Mouse (Mus musculus): ENCODE measurements around the gene C2cd5. TPM values are rescaled to one million over a fixed set of nuclear protein-coding genes. Genes with fewer than 3 reads are reported as not detected.

C2cd5 gene
- total and polyA plus RNA-seq, 3 experiments, result 19.1 to 22.3 (median 19.7) TPM

DNA sequence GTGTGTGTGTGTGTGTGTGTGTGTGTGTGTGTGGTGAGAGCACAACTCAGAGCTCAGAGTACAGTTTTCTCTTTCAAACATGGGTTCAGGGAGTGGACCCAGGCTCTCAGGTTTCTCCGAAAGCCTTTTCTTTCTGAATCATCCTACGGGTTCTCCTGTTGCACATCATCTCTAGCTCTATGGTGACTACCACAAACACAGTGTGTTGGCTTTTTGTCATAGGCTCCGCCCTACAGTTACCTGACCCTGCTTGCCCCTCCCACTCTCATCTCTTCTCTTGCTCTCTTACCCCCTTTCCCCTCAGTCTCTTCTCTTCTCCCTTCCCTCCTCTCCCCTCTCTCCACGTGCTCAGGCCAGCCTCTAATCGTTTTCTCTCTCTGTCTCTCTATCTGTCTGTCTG, 15.6 kb upstream of the C2cd5 start:
- dilution Hi-C loops (cut with MboI; ENCODE audit: extremely low pct_ligation_motif_present, extremely low pct_unique_long_range_greater_than_20kb, low sequenced_read_pairs) (no loop called here), in situ Hi-C loops (cut with MboI; ENCODE audit: low pct_ligation_motif_present, low pct_unique_long_range_greater_than_20kb, low sequenced_read_pairs) (loop anchor here (5.0 kb wide), 1 partner anchor 52 kb away; the partner anchor contains the start of gene Etnk1)
- no peak overlapping the region for H3K9ac ChIP-seq (ENCODE audit: insufficient read depth, low read depth)
- TF ChIP-seq TBP (conservative IDR thresholded peaks at IDR 0.05; ENCODE audit: low read depth, low read length) (no peak), ZMIZ1 (IDR thresholded peaks at IDR 0.05; ENCODE audit: low read depth, low read length) (no peak), CHD1 (IDR thresholded peaks at IDR 0.05; ENCODE audit: low read depth, low read length) (no peak), UBTF (IDR thresholded peaks at IDR 0.05; ENCODE audit: low read depth, low read length) (no peak), ELF1 (IDR thresholded peaks at IDR 0.05; ENCODE audit: low read depth, low read length) (no peak), PAX5 (IDR thresholded peaks at IDR 0.05; ENCODE audit: low read length) (no peak), JUND (conservative IDR thresholded peaks at IDR 0.05; ENCODE audit: low read depth, low read length) (no peak), MEF2A (IDR thresholded peaks at IDR 0.05; ENCODE audit: borderline replicate concordance, low read depth, low read length) (no peak), CTCF (conservative IDR thresholded peaks at IDR 0.05 in 1 of 2, IDR thresholded peaks at IDR 0.05 in 1 of 2; ENCODE audit: low read depth in 2 of 2, low read length in 2 of 2) (no peak), IRF4 (IDR thresholded peaks at IDR 0.05; ENCODE audit: low read depth, low read length) (no peak), BHLHE40 (IDR thresholded peaks at IDR 0.05; ENCODE audit: low read depth, low read length) (no peak)
- no peaks in the 10 kb centered on the region for H3K79me2 ChIP-seq (replicated peaks; ENCODE audit: control insufficient read depth, extremely low read depth, insufficient read depth, poor library complexity, severe bottlenecking)
- H3K36me3 ChIP-seq (replicated peaks in 1 of 2; ENCODE audit: control insufficient read depth in 1 of 2, insufficient read depth in 1 of 2, low read length in 1 of 2), result no peaks in the 10 kb centered on the region
- H3K4me3 ChIP-seq (replicated peaks in 1 of 3; ENCODE audit: low read depth in 2 of 3, low read length in 2 of 3, poor library complexity in 1 of 3), result no peak overlapping the region
- H3K9me3 ChIP-seq (replicated peaks; ENCODE audit: low read length), result no peaks in the 10 kb centered on the region
- DNase-seq (ENCODE audit: extremely low read depth), result no peak
- H3K4me2 ChIP-seq (ENCODE audit: insufficient read depth, low read depth, poor library complexity, severe bottlenecking), result no peak overlapping the region
- peaks cover 6 to 9% of the 10 kb centered on the region in 2 experiments for H3K4me1 ChIP-seq (ENCODE audit: control insufficient read depth in 1 of 2, insufficient read depth in 2 of 2)
- no peak overlapping the region for H3K27ac ChIP-seq (ENCODE audit: insufficient read depth, low read depth)
- no peaks in the 10 kb centered on the region for H3K27me3 ChIP-seq (replicated peaks)

DNA sequence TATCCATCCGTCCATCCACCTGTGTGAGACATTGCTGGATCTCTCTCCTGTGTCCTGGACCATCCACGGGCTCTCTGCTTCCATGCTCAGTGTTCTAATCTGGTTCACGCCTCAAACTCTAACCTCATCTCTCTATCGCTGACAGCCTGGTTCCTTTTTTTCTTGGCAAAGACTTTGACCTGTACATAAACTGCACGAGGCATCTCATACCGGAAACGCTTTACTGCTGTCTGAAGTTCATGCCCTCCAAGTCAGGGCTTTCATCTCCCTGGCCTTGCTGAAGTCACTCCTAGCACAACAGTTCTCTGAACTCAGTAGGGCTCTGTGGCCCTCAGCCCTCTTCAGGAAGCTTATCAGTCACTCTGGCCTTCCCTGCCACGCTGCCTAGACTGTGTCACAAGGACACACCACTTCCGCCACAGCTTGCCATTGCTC, 15.1 kb upstream of the C2cd5 start:
- in situ Hi-C loops (cut with MboI; ENCODE audit: low pct_ligation_motif_present, low pct_unique_long_range_greater_than_20kb, low sequenced_read_pairs), result loop anchor here (5.0 kb wide), 1 partner anchor 52 kb away; the partner anchor contains the start of gene Etnk1
- no peak overlapping the region for H3K4me2 ChIP-seq (ENCODE audit: insufficient read depth, low read depth, poor library complexity, severe bottlenecking)
- no peak for DNase-seq (ENCODE audit: extremely low read depth)
- H3K79me2 ChIP-seq (replicated peaks; ENCODE audit: control insufficient read depth, extremely low read depth, insufficient read depth, poor library complexity, severe bottlenecking), result no peaks in the 10 kb centered on the region
- H3K36me3 ChIP-seq (replicated peaks in 1 of 2; ENCODE audit: control insufficient read depth in 1 of 2, insufficient read depth in 1 of 2, low read length in 1 of 2), result no peaks in the 10 kb centered on the region
- no peaks in the 10 kb centered on the region for H3K27me3 ChIP-seq (replicated peaks)
- H3K9me3 ChIP-seq (replicated peaks; ENCODE audit: low read length), result no peaks in the 10 kb centered on the region
- H3K27ac ChIP-seq (ENCODE audit: insufficient read depth, low read depth), result no peak overlapping the region
- H3K9ac ChIP-seq (ENCODE audit: insufficient read depth, low read depth), result no peak overlapping the region
- peaks cover 8 to 10% of the 10 kb centered on the region in 2 experiments for H3K4me1 ChIP-seq (ENCODE audit: control insufficient read depth in 1 of 2, insufficient read depth in 2 of 2)
- H3K4me3 ChIP-seq (replicated peaks in 1 of 3; ENCODE audit: low read depth in 2 of 3, low read length in 2 of 3, poor library complexity in 1 of 3), result no peak overlapping the region
- no peak for TF ChIP-seq UBTF (IDR thresholded peaks at IDR 0.05; ENCODE audit: low read depth, low read length)
- no peak for TF ChIP-seq RAD21 (IDR thresholded peaks at IDR 0.05; ENCODE audit: low read depth, low read length)
- TF ChIP-seq USF1 (IDR thresholded peaks at IDR 0.05; ENCODE audit: low read depth, low read length), result no peak
- TF ChIP-seq HCFC1 (IDR thresholded peaks at IDR 0.05; ENCODE audit: low read depth, low read length), result no peak
- no peak for TF ChIP-seq EP300 (IDR thresholded peaks at IDR 0.05; ENCODE audit: low read length)
- TF ChIP-seq ETS1 (conservative IDR thresholded peaks at IDR 0.05; ENCODE audit: low read depth, low read length), result no peak
- no peak for TF ChIP-seq ZNF384 (IDR thresholded peaks at IDR 0.05; ENCODE audit: low read depth, low read length)
- no peak for TF ChIP-seq MYC (IDR thresholded peaks at IDR 0.05; ENCODE audit: low read depth, low read length)
- TF ChIP-seq SMC3 (IDR thresholded peaks at IDR 0.05; ENCODE audit: low read depth, low read length), result no peak
- no peak for TF ChIP-seq NRF1 (IDR thresholded peaks at IDR 0.05; ENCODE audit: low read depth, low read length)
- TF ChIP-seq IRF4 (IDR thresholded peaks at IDR 0.05; ENCODE audit: low read depth, low read length), result no peak
- TF ChIP-seq MEF2A (IDR thresholded peaks at IDR 0.05; ENCODE audit: borderline replicate concordance, low read depth, low read length), result no peak
- TF ChIP-seq CHD2 (IDR thresholded peaks at IDR 0.05; ENCODE audit: low read length), result no peak
- dilution Hi-C loops (cut with MboI; ENCODE audit: extremely low pct_ligation_motif_present, extremely low pct_unique_long_range_greater_than_20kb, low sequenced_read_pairs), result no loop called here

Measured in CH12.LX (cell line).